Mouse (Mus musculus) CH12.LX (cell line): ENCODE measurements around the gene Tsen34. TPM values are rescaled to one million over a fixed set of nuclear protein-coding genes. Genes with fewer than 3 reads are reported as not detected.

ENCODE experiments used
- DNase-seq: peaks from one replicate; pipeline ENCODE4 v3.0.0-alpha.2; 2013; ENCODE audit errors: extremely low read depth
- H3K27ac ChIP-seq: 2 replicates; pipeline ENCODE4 v1.5.1; 2012; ENCODE audit warnings: low read depth, mild to moderate bottlenecking, control low read depth, moderate library complexity; ENCODE audit not compliant: insufficient read depth
- H3K27me3 ChIP-seq: replicated peaks from 2 replicates; pipeline ENCODE3; 2012; ENCODE audit warnings: inconsistent platforms
- H3K36me3 ChIP-seq, 2 experiments: replicated peaks in 1 of 2; 2 replicates each; pipeline versions ENCODE3 to v1.6.1; 2012; ENCODE audit warnings: inconsistent platforms in 1 of 2, low read length in 1 of 2, mild to moderate bottlenecking in 1 of 2, mixed read lengths in 1 of 2, moderate library complexity in 1 of 2; ENCODE audit not compliant: control insufficient read depth in 1 of 2, insufficient read depth in 1 of 2
- H3K4me1 ChIP-seq, 2 experiments: 2 replicates each; pipeline ENCODE4 v1.6.1; 2012; ENCODE audit warnings: inconsistent platforms in 1 of 2, moderate library complexity in 1 of 2; ENCODE audit not compliant: insufficient read depth in 2 of 2, control insufficient read depth in 1 of 2
- H3K4me2 ChIP-seq: 2 replicates; pipeline ENCODE4 v1.6.1; 2012; ENCODE audit warnings: low read depth, mild to moderate bottlenecking, control low read depth; ENCODE audit not compliant: poor library complexity, insufficient read depth, severe bottlenecking
- H3K4me3 ChIP-seq, 3 experiments: fragments of 150-350 bp in 1 of 3; sonication (generic) in 1 of 3; replicated peaks in 1 of 3; 2 replicates each; pipeline versions ENCODE3 to v1.5.1; 2011 to 2012; ENCODE audit warnings: low read depth in 2 of 3, low read length in 2 of 3, mild to moderate bottlenecking in 2 of 3, moderate library complexity in 2 of 3, control low read depth in 1 of 3, improper control_type of control experiment in 1 of 3, inconsistent platforms in 1 of 3, mixed read lengths in 1 of 3; ENCODE audit not compliant: poor library complexity in 1 of 3
- H3K79me2 ChIP-seq: replicated peaks from 2 replicates; pipeline ENCODE4 v1.6.1; 2012; ENCODE audit warnings: mild to moderate bottlenecking, moderate library complexity; ENCODE audit not compliant: control insufficient read depth, poor library complexity, insufficient read depth, severe bottlenecking; ENCODE audit errors: extremely low read depth
- H3K9ac ChIP-seq: 2 replicates; pipeline ENCODE4 v1.6.1; 2012; ENCODE audit warnings: low read depth, mild to moderate bottlenecking, control low read depth, moderate library complexity; ENCODE audit not compliant: insufficient read depth
- H3K9me3 ChIP-seq: replicated peaks from 2 replicates; pipeline ENCODE3; 2012; ENCODE audit warnings: low read length, inconsistent platforms, mixed read lengths
- BHLHE40 ChIP-seq: IDR thresholded peaks from 2 replicates; pipeline ENCODE4 v1.6.1; 2011; ENCODE audit warnings: mild to moderate bottlenecking, low read depth, low read length, improper control_type of control experiment
- CHD2 ChIP-seq: IDR thresholded peaks from 2 replicates; pipeline ENCODE4 v1.6.1; 2011; ENCODE audit warnings: low read length, improper control_type of control experiment
- E2F4 ChIP-seq: IDR thresholded peaks from 2 replicates; pipeline ENCODE4 v1.6.1; 2011; ENCODE audit warnings: low read depth, low read length, improper control_type of control experiment; ENCODE audit not compliant: insufficient replicate concordance
- EP300 ChIP-seq: IDR thresholded peaks from 2 replicates; pipeline ENCODE4 v1.6.1; 2011; ENCODE audit warnings: low read length, improper control_type of control experiment
- JUN ChIP-seq: IDR thresholded peaks from 2 replicates; pipeline ENCODE4 v1.6.1; 2011; ENCODE audit warnings: low read depth, mild to moderate bottlenecking, low read length, improper control_type of control experiment, moderate library complexity; ENCODE audit not compliant: insufficient read depth
- MAX ChIP-seq: IDR thresholded peaks from 2 replicates; pipeline ENCODE4 v1.6.1; 2011; ENCODE audit warnings: low read length, improper control_type of control experiment
- MAZ ChIP-seq: IDR thresholded peaks from 2 replicates; pipeline ENCODE4 v1.6.1; 2012; ENCODE audit warnings: low read depth, mild to moderate bottlenecking, inconsistent platforms, low read length, improper control_type of control experiment, moderate library complexity
- PAX5 ChIP-seq: IDR thresholded peaks from 2 replicates; pipeline ENCODE4 v1.6.1; 2012; ENCODE audit warnings: low read length, inconsistent platforms, mixed read lengths
- POLR2AphosphoS2 ChIP-seq: IDR thresholded peaks from 2 replicates; pipeline ENCODE4 v1.6.1; 2011; ENCODE audit warnings: low read depth, low read length, improper control_type of control experiment
- SMC3 ChIP-seq: IDR thresholded peaks from 2 replicates; pipeline ENCODE4 v1.6.1; 2011; ENCODE audit warnings: low read depth, low read length, improper control_type of control experiment
- UBTF ChIP-seq: IDR thresholded peaks from 2 replicates; pipeline ENCODE4 v1.6.1; 2012; ENCODE audit warnings: low read depth, mild to moderate bottlenecking, inconsistent platforms, low read length, improper control_type of control experiment, moderate library complexity
- ZC3H11A ChIP-seq: IDR thresholded peaks from 2 replicates; pipeline ENCODE4 v1.6.1; 2012; ENCODE audit warnings: low read depth, mild to moderate bottlenecking, inconsistent platforms, low read length, improper control_type of control experiment
- ZKSCAN1 ChIP-seq: IDR thresholded peaks from 2 replicates; pipeline ENCODE4 v1.6.1; 2012; ENCODE audit warnings: low read depth, inconsistent platforms, low read length, improper control_type of control experiment, borderline replicate concordance
- ZMIZ1 ChIP-seq: IDR thresholded peaks from 2 replicates; pipeline ENCODE4 v1.6.1; 2012; ENCODE audit warnings: low read depth, mild to moderate bottlenecking, inconsistent platforms, low read length, improper control_type of control experiment
- ZNF384 ChIP-seq: IDR thresholded peaks from 2 replicates; pipeline ENCODE4 v1.6.1; 2012; ENCODE audit warnings: low read depth, low read length, improper control_type of control experiment, inconsistent platforms
- dilution Hi-C: fragments of 300-500 bp; cut with MboI; formaldehyde crosslinking; loops from 2 replicates; pipeline ENCODE4 v1.14.3; 2020; ENCODE audit warnings: low sequenced_read_pairs; ENCODE audit not compliant: extremely low pct_unique_long_range_greater_than_20kb, extremely low pct_ligation_motif_present
- in situ Hi-C: fragments of 300-500 bp; cut with MboI; formaldehyde crosslinking; loops from 3 replicates; pipeline ENCODE4 v1.14.3; 2019; ENCODE audit warnings: low sequenced_read_pairs, low pct_ligation_motif_present, low pct_unique_long_range_greater_than_20kb, mixed read lengths
- polyA plus RNA-seq: library from polyadenylated mRNA; unstranded; fragments of >175 nt; gene quantifications from 2 replicates; pipeline ENCODE4 v1.2.1, GENCODE M21; 2012; ENCODE audit warnings: low read depth; ENCODE audit not compliant: insufficient read length
- total RNA-seq, 2 experiments: library from RNA; depleted of rRNA; stranded (reverse); fragments of 300-350 nt in 1 of 2; fragments of >200 nt in 1 of 2; gene quantifications; 2 replicates each; pipeline ENCODE4 v1.2.3; 2012 to 2014

Gene Tsen34
- total and polyA plus RNA-seq, 3 experiments: 23.1 to 40.2 (median 34.8) TPM

- Histone ChIP-seq H3K27me3 (no peaks in the 10 kb centered on the region), H3K4me2 (no peak overlapping the region), H3K4me1 (no peaks in the 10 kb centered on the region), H3K27ac (no peak overlapping the region), H3K36me3 (peaks cover 94 to 99% of the 10 kb centered on the region in 2 experiments), H3K9ac (no peak overlapping the region), H3K79me2 (no peaks in the 10 kb centered on the region), H3K4me3 (no peak overlapping the region), H3K9me3 (no peaks in the 10 kb centered on the region)
- no peak for DNase-seq
- in situ Hi-C loops: no loop called here
- no peak for TF ChIP-seq SMC3
- TF ChIP-seq ZMIZ1: no peak
- no peak for TF ChIP-seq E2F4
- no peak for TF ChIP-seq ZC3H11A
- no peak for TF ChIP-seq CHD2
- TF ChIP-seq ZNF384: no peak
- TF ChIP-seq MAZ: no peak
- no peak for TF ChIP-seq JUN
- TF ChIP-seq MAX: no peak
- no peak for TF ChIP-seq POLR2AphosphoS2
- no peak for TF ChIP-seq PAX5
- dilution Hi-C loops: no loop called here
These were observed 35.7 kb upstream of the Tsen34 start for GRCm38 (mm10) chr7:3656966-3657365.

DNA sequence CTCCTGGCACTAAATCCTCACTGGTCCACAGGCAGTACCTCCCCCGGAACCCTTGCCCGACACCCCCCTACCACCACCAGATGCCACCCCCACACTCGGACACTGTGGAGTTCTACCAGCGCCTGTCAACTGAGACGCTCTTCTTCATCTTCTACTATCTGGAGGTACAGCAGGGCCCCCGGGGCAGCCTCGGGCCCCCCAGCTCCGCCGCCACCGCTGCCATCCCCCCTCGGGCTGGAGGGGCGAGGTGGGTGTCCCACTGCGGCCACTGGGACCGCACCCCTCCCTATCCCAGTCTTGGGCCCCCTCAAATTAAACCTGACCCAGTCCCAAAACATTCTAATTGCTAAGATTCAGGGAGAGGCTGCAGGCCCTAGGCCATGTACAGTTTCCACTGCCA lies 34.1 kb upstream of the Tsen34 start:
- TF ChIP-seq POLR2AphosphoS2 (no peak; the same call in 1 of the 2 replicates), EP300 (no peak), ZKSCAN1 (no peak), E2F4 (no peak)
- TF ChIP-seq, all 38 proteins: peak for 0
- dilution Hi-C loops: no loop called here
- Histone ChIP-seq H3K4me3 (no peak overlapping the region), H3K4me2 (no peak overlapping the region), H3K27ac (no peak overlapping the region), H3K4me1 (peaks cover 0 to 5% of the 10 kb centered on the region in 2 experiments; a peak in 2 of 4 replicates), H3K9ac (no peak overlapping the region), H3K9me3 (no peaks in the 10 kb centered on the region), H3K79me2 (no peaks in the 10 kb centered on the region), H3K27me3 (no peaks in the 10 kb centered on the region), H3K36me3 (peaks cover 84 to 99% of the 10 kb centered on the region in 2 experiments)
- in situ Hi-C loops: no loop called here
- DNase-seq: no peak

- peaks cover 13% of the 10 kb centered on the region; the same call in 1 of the 2 replicates for H3K79me2 ChIP-seq
- H3K4me3 ChIP-seq: peak overlapping the region; percentile 79 to 96 (median 93)
- peak overlapping the region; percentile 91 for H3K4me2 ChIP-seq
- peak overlapping the region; percentile 80 for H3K9ac ChIP-seq
- no peak for TF ChIP-seq BHLHE40
- TF ChIP-seq UBTF: no peak
- in situ Hi-C loops: no loop called here
- DNase-seq: peak; percentile 21
- H3K4me1 ChIP-seq: peaks cover 0 to 25% of the 10 kb centered on the region in 2 experiments; a peak in 2 of 4 replicates
- dilution Hi-C loops: no loop called here
- peaks cover 25 to 44% of the 10 kb centered on the region in 2 experiments for H3K36me3 ChIP-seq
- H3K27ac ChIP-seq: no peak overlapping the region
- no peaks in the 10 kb centered on the region for H3K9me3 ChIP-seq
- H3K27me3 ChIP-seq: no peaks in the 10 kb centered on the region
These were observed 28.0 kb upstream of the Tsen34 start for GRCm38 (mm10) chr7:3664524-3665214.
